Mouse (Mus musculus) liver, adult 2 months (tissue): ENCODE measurements at regions not wholly inside any gene's neighbourhood (a gene's known extent, or its start where the extent isn't known, plus 50 kb on each side); places are given as distances from the start of the nearest gene placed in this dataset.

Experiments used
- CTCF ChIP-seq: fragments of 200-500 bp; IDR thresholded peaks from 2 replicates; pipeline ENCODE4 v1.5.1; 2011; ENCODE audit warnings: low read depth, low read length, control low read depth
- POLR2A ChIP-seq: fragments of 200-500 bp; IDR thresholded peaks from 2 replicates; pipeline ENCODE4 v1.6.1; 2011; ENCODE audit warnings: low read length, control low read depth; ENCODE audit not compliant: insufficient read depth; ENCODE audit errors: extremely low read depth

GRCm38 (mm10) chr4:34226886-34227285 lies 176.9 kb upstream of the Spaca1 start:
- no peak for TF ChIP-seq CTCF
- TF ChIP-seq POLR2A = no peak
